Mouse (Mus musculus) 3134 (cell line): ENCODE results near the gene Cplane1.
A peak's percentile ranks its signal among the peaks of the same experiment; 100 is the strongest.
"Not testable (repeated sequence)": the region's sequence is repeated elsewhere in the genome, so short reads cannot be mapped to it uniquely, and the experiment has no call there.

Experiments
- DNase-seq: peaks from one replicate; pipeline ENCODE4 v3.0.0-alpha.2; 2011; ENCODE audit warnings: low spot score; ENCODE audit not compliant: insufficient read length; ENCODE audit errors: extremely low read depth

Cplane1 gene

DNA sequence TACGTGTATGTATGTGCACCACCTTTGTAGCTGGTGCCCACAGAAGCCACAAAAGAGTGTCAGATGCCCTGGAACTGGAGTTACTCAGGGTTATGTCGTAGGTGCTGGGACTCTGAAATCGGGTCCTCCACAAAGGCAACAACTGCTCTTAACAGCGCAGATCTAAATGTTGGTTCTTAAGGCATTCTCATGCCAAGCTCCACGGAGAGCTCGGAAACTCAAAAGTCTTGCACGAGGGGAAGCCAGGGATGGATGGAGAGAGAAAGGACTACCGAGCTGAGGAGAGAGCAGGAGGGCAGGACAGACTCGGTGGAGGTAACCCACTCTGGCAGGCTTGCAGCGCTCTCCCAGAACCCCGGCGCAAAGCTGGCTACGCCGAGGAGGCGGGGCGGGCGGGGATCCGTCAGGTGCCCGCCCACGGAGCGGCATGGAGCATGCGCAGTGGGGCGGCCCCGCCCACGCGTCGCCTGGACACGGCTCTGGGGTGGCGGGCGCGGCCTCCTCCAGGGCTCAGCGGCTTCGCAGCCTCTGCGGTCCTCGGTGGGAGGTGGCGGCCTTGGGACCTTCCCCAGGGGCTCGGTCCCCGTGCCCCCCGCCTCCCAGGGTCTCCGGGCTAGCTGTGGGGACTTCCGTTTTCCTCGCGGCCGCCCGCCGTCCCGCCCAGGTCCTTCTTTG is at the start of gene Cplane1:
Gene Cplane1, plus strand, starts transcription at position 516 of the 675 bp plus-strand sequence.
- DNase-seq = peak; percentile 93

DNA sequence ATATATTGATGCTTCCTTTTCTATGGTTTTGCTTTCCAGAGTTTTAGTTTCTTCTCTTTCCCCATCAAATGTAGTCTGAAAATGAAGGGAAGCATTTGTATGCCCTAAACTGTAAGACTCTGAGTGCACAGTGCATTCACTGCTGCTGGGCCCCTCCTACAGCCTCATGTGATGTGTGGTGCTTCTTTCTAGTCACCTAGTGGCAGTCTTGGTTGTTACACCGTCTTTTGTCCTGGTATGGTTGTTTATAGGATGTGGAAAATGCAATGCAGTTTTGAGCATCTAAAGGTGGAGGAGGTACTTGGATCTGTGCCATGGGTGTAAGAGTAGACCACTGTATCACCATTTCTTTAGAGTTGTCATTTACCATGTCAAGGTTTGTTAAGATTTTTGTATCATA is 39.6 kb upstream of the Cplane1 start:
- DNase-seq = no peak

- DNase-seq = no peak
Measured at GRCm38 (mm10) chr15:8131268-8131667, 37.6 kb upstream of the Cplane1 start.

DNA sequence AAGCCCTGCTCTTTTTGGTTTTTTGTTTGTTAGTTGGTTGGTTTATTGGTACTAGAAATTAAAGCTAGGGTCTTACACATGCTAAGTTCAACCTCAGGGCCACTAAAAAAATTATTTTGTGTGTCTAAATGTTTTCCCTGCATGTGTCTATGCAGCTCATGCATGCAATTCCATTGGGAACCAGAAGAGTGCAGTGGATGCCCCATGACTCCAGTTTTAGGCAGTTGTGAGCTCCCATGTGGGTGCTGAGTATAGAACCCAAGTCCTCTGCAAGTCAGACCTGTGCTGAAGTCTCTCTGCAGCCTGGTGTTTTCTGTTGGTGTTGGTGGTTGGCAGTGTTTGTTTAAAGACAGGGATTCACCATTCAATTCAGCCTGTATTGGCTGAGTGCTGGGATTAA is 37.1 kb upstream of the Cplane1 start:
- no peak for DNase-seq

- no peak for DNase-seq
Measured at GRCm38 (mm10) chr15:8135606-8136005, 33.3 kb upstream of the Cplane1 start.

DNA sequence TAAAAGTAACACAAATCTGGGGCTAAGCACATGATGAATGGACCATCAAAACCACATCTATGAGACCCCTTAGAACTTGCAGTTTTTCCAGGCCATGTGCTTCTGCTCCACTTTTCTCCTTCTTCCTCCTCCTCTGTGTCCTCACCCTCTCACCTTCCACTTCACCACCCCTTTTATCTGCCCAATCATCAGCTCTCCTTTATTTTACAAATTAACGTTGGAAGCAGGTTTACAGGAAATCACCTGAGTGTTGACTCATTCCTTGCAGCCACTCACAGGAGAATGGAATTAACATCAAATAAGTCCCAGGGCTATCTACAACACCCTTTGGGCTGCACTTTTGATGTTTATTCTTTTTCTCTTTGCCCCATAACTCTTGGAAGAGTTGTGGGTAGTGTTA is 7.1 kb upstream of the Cplane1 start:
- DNase-seq = no peak

DNA sequence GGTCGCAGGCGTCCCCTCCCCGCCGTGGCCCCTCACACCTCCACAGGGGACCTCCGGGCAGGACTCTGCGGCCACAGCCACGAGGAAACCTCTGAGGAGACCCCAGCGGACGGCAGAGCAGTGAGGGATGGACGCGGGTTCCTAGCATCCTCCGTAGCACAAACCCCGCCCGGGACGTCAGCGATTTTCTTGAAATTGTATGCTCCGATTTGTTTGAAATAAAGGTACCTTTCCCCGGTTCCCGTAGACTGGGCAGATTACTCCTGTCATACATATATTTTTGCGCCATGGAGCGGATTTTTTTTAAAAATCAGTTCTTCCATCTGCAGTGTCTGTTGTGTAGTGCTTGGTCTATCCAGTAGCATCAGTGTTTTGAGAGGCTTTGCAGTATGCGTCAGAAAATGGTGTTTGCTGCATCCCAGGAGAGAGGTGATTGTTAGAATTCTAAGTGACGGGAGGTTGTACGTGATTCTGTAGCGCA is 400 bp downstream of the Cplane1 start:
- no peak for DNase-seq

GRCm38 (mm10) chr15:8189563-8189962 is 20.7 kb downstream of the Cplane1 start:
- peak; percentile 61 for DNase-seq

- peak; percentile 58 for DNase-seq
Measured at GRCm38 (mm10) chr15:8190435-8190834, 21.5 kb downstream of the Cplane1 start.

GRCm38 (mm10) chr15:8200317-8200716 is 31.4 kb downstream of the Cplane1 start:
- DNase-seq = no peak

GRCm38 (mm10) chr15:8208362-8208761 is 39.5 kb downstream of the Cplane1 start:
- no peak for DNase-seq

- no peak for DNase-seq
Measured at GRCm38 (mm10) chr15:8214811-8215210, 45.9 kb downstream of the Cplane1 start.

DNA sequence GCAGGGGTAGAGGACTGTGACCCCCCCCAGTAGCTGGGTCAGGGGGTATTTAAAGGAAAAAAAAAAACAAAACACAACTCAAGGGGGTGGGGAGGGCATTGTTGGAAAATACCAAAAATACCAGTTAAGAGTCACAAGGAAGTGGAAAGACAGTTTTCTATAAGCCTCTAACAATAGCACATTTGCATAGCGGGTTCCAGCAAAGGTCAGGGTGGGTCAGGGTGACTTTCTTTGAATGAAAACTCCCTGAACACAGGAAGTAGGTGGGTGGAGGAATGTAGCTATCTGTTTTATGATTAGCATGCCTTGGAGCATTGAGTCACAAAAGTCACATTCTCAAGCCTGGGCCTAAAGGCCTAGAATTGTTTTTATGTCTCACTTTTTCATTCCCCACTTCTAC is 65.3 kb downstream of the Cplane1 start:
- not testable (repeated sequence) for DNase-seq

DNA sequence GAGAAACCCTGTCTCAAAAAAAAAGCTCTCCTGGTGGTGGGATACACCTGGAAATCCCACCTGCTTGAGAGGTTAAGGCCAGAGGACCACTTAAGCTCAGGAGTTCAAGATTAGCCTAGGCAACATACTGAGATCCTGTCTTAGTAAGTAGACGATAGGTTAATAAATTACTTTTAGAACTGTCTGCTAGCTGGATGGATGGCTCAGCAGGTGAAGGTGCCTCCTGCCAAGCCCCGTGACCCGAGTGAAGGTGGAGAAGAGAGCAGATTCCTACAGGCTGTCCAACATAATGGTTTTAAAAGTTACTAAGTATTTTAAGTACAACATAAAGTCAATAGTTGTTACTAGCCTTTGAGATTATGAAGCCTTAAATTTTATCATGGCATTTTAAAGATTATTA is 97.0 kb downstream of the Cplane1 start:
- no peak for DNase-seq

DNA sequence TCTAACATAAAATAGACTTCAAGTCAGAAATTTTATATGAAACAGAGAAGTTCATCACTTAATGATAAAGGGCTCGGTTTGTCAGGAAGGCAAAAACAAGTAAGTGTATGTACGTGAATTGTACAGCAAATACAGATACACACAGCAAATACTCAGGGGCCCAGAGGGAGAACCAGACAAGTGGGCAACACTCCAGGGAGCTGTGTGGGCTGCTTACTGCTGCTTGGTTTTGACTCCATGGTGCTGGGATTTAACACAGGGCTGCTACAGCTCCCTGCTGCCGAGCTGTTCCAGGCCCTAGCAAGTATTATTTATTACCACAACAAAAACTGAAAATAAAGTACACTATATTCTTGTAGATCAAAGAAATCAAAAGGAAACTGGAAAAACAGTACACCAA is 98.3 kb downstream of the Cplane1 start:
- DNase-seq = no peak

DNA sequence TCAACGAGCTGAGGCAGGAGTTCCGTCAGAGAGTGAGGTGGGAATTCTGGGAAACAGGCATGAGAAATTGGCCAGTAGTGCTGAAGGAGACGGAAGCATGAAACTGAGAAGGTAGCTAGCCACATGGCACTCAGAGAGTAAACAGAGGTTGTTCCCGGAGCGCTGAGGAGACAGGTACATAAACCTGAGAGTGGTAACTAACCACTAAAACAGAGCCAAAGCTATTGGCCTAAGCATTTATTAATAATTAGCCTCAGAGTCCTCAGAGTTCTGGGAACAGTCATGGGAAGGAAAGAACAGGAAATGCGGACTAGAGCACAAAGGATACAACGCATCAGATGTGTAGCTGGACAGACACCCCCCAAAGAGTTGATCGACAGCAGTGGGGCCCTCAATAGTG is 99.3 kb downstream of the Cplane1 start:
- no peak for DNase-seq

- DNase-seq = no peak
Measured at GRCm38 (mm10) chr15:8271952-8272351, 103.0 kb downstream of the Cplane1 start.

DNA sequence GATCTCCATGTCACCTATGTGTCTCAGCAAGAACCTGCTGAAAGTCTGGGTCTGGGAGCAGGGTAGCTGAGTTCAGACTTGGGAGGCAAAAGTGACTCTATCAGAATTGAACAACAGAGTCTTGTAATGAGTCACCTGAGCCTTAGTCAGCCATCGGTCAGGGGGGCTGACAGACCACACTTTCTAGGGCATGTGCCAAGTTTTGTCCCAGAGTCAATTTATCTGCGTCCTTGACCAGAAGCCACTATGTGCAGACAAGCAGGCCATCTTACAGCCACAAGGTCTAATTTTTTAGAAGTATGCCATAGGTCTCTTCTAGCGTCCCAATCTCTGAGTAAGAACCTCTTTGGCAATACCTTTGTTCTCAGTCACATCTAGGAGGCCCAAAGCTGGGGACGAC is 109.0 kb downstream of the Cplane1 start:
- DNase-seq = peak; percentile 53

GRCm38 (mm10) chr15:8279320-8279779 is 110.4 kb downstream of the Cplane1 start:
- peak; percentile 65 for DNase-seq

GRCm38 (mm10) chr15:8279929-8280610 is 111.2 kb downstream of the Cplane1 start:
- peak; percentile 85 for DNase-seq

DNA sequence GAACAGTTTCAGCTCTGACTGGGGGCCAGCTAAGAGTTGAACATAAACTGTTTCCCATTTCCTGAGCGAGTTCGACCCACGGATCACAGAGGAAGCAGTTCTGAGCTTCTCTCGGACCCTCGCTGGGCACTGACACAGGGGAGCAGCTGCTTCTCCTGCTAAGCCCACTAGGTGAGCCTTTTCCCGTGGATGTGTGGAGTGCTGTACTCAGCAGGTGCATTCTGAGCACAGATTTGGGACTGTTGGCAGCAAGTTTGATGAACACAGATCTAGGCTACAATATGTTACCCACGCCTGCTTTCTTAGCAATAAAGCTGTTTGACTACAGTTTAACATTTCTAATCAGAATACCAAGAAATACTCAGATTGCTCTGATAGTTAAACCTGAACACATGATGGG is 112.8 kb downstream of the Cplane1 start:
- no peak for DNase-seq

DNA sequence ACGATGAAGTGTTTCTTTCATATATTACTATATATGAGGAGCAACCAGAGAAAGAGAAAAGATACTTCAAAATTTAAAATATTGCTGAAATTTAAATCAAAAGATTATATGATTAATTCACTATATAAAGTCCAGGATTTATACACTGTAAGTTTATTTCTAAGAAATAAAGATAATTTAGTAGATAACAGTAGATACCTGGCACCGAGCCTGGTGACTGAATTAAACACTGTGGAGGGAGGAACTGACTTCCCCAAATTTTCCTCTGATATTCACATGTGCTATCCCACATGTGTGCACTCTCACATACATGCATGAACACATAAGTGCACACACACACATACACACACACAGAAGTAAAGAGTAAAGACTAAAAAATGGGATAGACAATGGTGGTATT is 113.2 kb downstream of the Cplane1 start:
- no peak for DNase-seq
